Mouse (Mus musculus): ENCODE measurements around the gene AI661453. TPM values are rescaled to one million over a fixed set of nuclear protein-coding genes. Genes with fewer than 3 reads are reported as not detected.
"Not testable (repeated sequence)": the region's sequence is repeated elsewhere in the genome, so short reads cannot be mapped to it uniquely, and the experiment has no call there.

The AI661453 gene
- 1 to 10 TPM; 1.8 to 2.6 TPM for total RNA-seq (2021)
- long read RNA-seq, experiment 1, partial matches to known transcripts = 1 of 1 reads
- long read RNA-seq, experiment 1, other reads (novel, unspliced or antisense) = 0 of 1 reads
- long read RNA-seq, experiment 2, partial matches to known transcripts = 1 of 1 reads
- long read RNA-seq, experiment 2, other reads (novel, unspliced or antisense) = 0 of 1 reads

- peak; percentile 35 for DNase-seq
Observed at GRCm38 (mm10) chr17:47436156-47436906, at the start of gene AI661453. Gene AI661453 (plus strand): TSS chr17:47436615.

- peak; percentile 73 for DNase-seq
Observed at GRCm38 (mm10) chr17:47386649-47387048, 49.8 kb upstream of the AI661453 start.

GRCm38 (mm10) chr17:47394223-47394869, 42.1 kb upstream of the AI661453 start:
- DNase-seq = peak; percentile 51

- DNase-seq = peak; percentile 74
Observed at GRCm38 (mm10) chr17:47395376-47395913, 41.0 kb upstream of the AI661453 start.

- no peak for DNase-seq
Observed at GRCm38 (mm10) chr17:47399091-47399490, 37.3 kb upstream of the AI661453 start.

- DNase-seq = no peak
Observed at GRCm38 (mm10) chr17:47400451-47400850, 36.0 kb upstream of the AI661453 start, which contains the start of gene Guca1a. Gene Guca1a (minus strand): TSS chr17:47400584.

- no peak for DNase-seq
Observed at GRCm38 (mm10) chr17:47407717-47408557, 28.5 kb upstream of the AI661453 start.

GRCm38 (mm10) chr17:47408558-47408898, 27.9 kb upstream of the AI661453 start:
- DNase-seq = peak; percentile 83

GRCm38 (mm10) chr17:47409897-47410861, 26.2 kb upstream of the AI661453 start:
- DNase-seq = peak; percentile 26

GRCm38 (mm10) chr17:47420195-47420594, 16.2 kb upstream of the AI661453 start:
- no peak for DNase-seq

- no peak for DNase-seq
Observed at GRCm38 (mm10) chr17:47421566-47421965, 14.8 kb upstream of the AI661453 start.

GRCm38 (mm10) chr17:47422616-47423015, 13.8 kb upstream of the AI661453 start:
- DNase-seq = not testable (repeated sequence)

GRCm38 (mm10) chr17:47424186-47424585, 12.2 kb upstream of the AI661453 start:
- no peak for DNase-seq

GRCm38 (mm10) chr17:47427316-47427715, 9.1 kb upstream of the AI661453 start:
- no peak for DNase-seq

- peak; percentile 59 for DNase-seq
Observed at GRCm38 (mm10) chr17:47428831-47429304, 7.5 kb upstream of the AI661453 start.

- no peak for DNase-seq
Observed at GRCm38 (mm10) chr17:47430815-47431214, 5.6 kb upstream of the AI661453 start.

GRCm38 (mm10) chr17:47436907-47437547, 612 bp downstream of the AI661453 start, which contains the start of gene 1700001C19Rik:
Gene 1700001C19Rik (minus strand): TSS chr17:47437376.
- no peak for DNase-seq

GRCm38 (mm10) chr17:47438611-47439010, 2.2 kb downstream of the AI661453 start:
- no peak for DNase-seq

GRCm38 (mm10) chr17:47439396-47440028, 3.1 kb downstream of the AI661453 start:
- DNase-seq = no peak

Data from adrenal gland, postnatal 10 days (tissue).